Mouse (Mus musculus): Measurements from ENCODE around the gene Gnb3. TPM values are rescaled to one million over a fixed set of nuclear protein-coding genes. Genes with fewer than 3 reads are reported as not detected.

Gnb3 gene
- 0.10 and 0.24 TPM in 2 replicates for polyA plus RNA-seq (2012; rRNA removed)

GRCm38 (mm10) chr6:124840241-124841167, at the start of gene Gnb3:
TSS of gene Gnb3 (minus strand) at chr6:124840275.

GRCm38 (mm10) chr6:124887986-124888385, 47.9 kb upstream of the Gnb3 start, which contains the start of gene Cd4:
TSS of gene Cd4 (minus strand) at chr6:124888221.

GRCm38 (mm10) chr6:124863658-124864298, 23.7 kb upstream of the Gnb3 start, which contains the start of gene Gpr162:
TSS of gene Gpr162 (minus strand) at chr6:124863983.

GRCm38 (mm10) chr6:124856916-124857839, 17.1 kb upstream of the Gnb3 start, which contains the start of gene P3h3:
TSS of gene P3h3 (minus strand) at chr6:124857752.

GRCm38 (mm10) chr6:124828868-124829798, 10.9 kb downstream of the Gnb3 start, which contains the start of the genes Usp5 and Cdca3:
TSS of gene Usp5 (minus strand) at chr6:124829484.
TSS of gene Cdca3 (plus strand) at chr6:124829547.

GRCm38 (mm10) chr6:124813933-124814332, 26.1 kb downstream of the Gnb3 start, which contains the start of gene Tpi1:
TSS of gene Tpi1 (minus strand) at chr6:124814296.

GRCm38 (mm10) chr6:124808358-124809012, 31.6 kb downstream of the Gnb3 start, which contains the start of gene Spsb2:
TSS of gene Spsb2 (plus strand) at chr6:124808661.

Other genes with a start within 250 kb of the Gnb3 start
- gene C1s2, start 204.2 kb downstream of the Gnb3 start, polyA plus RNA-seq (2012; rRNA removed), result not detected in 2 replicates
- 46.7 and 49.3 TPM in 2 replicates for gene Lpcat3, start 177.2 kb downstream of the Gnb3 start, polyA plus RNA-seq (2012; rRNA removed)
- gene Emg1, start 128.1 kb downstream of the Gnb3 start, polyA plus RNA-seq (2012; rRNA removed), result 9.4 and 10.8 TPM in 2 replicates
- 83.4 and 111 TPM in 2 replicates for gene Phb2, start 127.9 kb downstream of the Gnb3 start, polyA plus RNA-seq (2012; rRNA removed)
- gene Ptpn6, start 101.6 kb downstream of the Gnb3 start, polyA plus RNA-seq (2012; rRNA removed), result 9.1 and 9.5 TPM in 2 replicates
- 80.8 and 106 TPM in 2 replicates for gene Grcc10, start 98.9 kb downstream of the Gnb3 start, polyA plus RNA-seq (2012; rRNA removed)
- not detected in 2 replicates for gene Gm45234, start 84.3 kb downstream of the Gnb3 start, polyA plus RNA-seq (2012; rRNA removed)
- gene Atn1, start 83.8 kb downstream of the Gnb3 start, polyA plus RNA-seq (2012; rRNA removed), result 38.7 and 38.9 TPM in 2 replicates
- 4.7 and 5.5 TPM in 2 replicates for gene Eno2, start 70.6 kb downstream of the Gnb3 start, polyA plus RNA-seq (2012; rRNA removed)
- gene Lrrc23, start 60.5 kb downstream of the Gnb3 start, polyA plus RNA-seq (2012; rRNA removed), result 0.13 and 0.26 TPM in 2 replicates
- gene Spsb2, start 31.6 kb downstream of the Gnb3 start, polyA plus RNA-seq (2012; rRNA removed), result 14.1 and 16.2 TPM in 2 replicates
- 179 and 210 TPM in 2 replicates for gene Tpi1, start 26.0 kb downstream of the Gnb3 start, polyA plus RNA-seq (2012; rRNA removed)
- gene Usp5, start 10.8 kb downstream of the Gnb3 start, polyA plus RNA-seq (2012; rRNA removed), result 36.1 and 46.9 TPM in 2 replicates
- gene Cdca3, start 10.7 kb downstream of the Gnb3 start, polyA plus RNA-seq (2012; rRNA removed), result 19.8 and 24.0 TPM in 2 replicates
- gene P3h3, start 17.5 kb upstream of the Gnb3 start, polyA plus RNA-seq (2012; rRNA removed), result 12.1 and 14.8 TPM in 2 replicates
- 0.77 and 0.80 TPM in 2 replicates for gene Gpr162, start 23.7 kb upstream of the Gnb3 start, polyA plus RNA-seq (2012; rRNA removed)
- 0.58 and 0.83 TPM in 2 replicates for gene Cd4, start 47.9 kb upstream of the Gnb3 start, polyA plus RNA-seq (2012; rRNA removed)
- gene Lag3, start 71.4 kb upstream of the Gnb3 start, polyA plus RNA-seq (2012; rRNA removed), result 0.84 and 2.3 TPM in 2 replicates
- gene Ptms, start 79.8 kb upstream of the Gnb3 start, polyA plus RNA-seq (2012; rRNA removed), result 1,316 and 1,529 TPM in 2 replicates
- gene Mlf2, start 91.1 kb upstream of the Gnb3 start, polyA plus RNA-seq (2012; rRNA removed), result 194 and 239 TPM in 2 replicates
- 101 and 118 TPM in 2 replicates for gene Cops7a, start 125.3 kb upstream of the Gnb3 start, polyA plus RNA-seq (2012; rRNA removed)
- 7.0 and 7.5 TPM in 2 replicates for gene Pianp, start 156.4 kb upstream of the Gnb3 start, polyA plus RNA-seq (2012; rRNA removed)
- gene Zfp384, start 168.9 kb upstream of the Gnb3 start, polyA plus RNA-seq (2012; rRNA removed), result 24.5 and 29.6 TPM in 2 replicates
- 13.9 and 17.2 TPM in 2 replicates for gene Ing4, start 199.5 kb upstream of the Gnb3 start, polyA plus RNA-seq (2012; rRNA removed)
- gene Acrbp, start 209.4 kb upstream of the Gnb3 start, polyA plus RNA-seq (2012; rRNA removed), result 8.2 and 12.1 TPM in 2 replicates
- 27.0 and 30.5 TPM in 2 replicates for gene Lpar5, start 227.6 kb upstream of the Gnb3 start, polyA plus RNA-seq (2012; rRNA removed)

Data from stomach, adult 2 months (tissue).